Mouse (Mus musculus) retina, postnatal 1 day (tissue): Measurements from ENCODE around the gene Myo1a.

Experiments
- DNase-seq: peaks from one replicate; pipeline ENCODE4 v3.0.0-alpha.2; 2012

The Myo1a gene

DNA sequence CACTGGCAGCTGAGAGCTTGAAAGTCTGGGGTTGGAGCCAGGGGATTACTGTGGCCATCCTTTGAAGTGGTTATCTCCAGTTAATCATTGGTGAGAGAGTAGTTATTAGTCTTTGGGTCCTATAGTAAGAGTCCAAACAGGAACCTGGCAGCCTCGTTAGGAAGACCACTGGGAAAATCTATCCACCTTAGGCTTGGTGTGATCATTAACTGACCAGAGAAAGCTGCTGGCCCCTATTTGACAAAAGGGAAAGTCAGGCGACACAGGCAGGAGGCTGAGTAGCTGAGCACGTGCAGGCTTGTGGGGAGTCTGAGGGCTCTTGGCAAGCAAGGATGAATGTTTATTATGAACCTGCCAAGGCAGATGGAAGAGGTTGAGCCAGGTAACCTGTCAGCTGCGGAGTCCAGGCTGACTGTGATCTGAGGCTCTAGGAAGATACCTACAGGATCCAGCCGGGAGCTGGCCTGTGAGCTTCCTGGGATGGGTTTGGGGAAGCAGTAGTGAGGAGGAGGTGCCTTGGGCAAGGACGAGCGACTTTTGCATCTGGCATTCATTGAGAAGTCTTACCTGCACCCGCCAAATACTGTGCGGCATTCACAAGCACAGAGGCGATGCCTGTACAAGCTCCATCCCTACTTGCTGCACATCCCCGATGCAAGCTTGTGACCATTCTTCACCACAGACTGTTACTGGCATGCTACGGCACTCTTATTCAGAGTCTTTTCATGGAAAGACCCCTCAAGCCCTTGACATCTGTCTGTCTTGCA is 59.1 kb downstream of the Myo1a start:
- no peak for DNase-seq

DNA sequence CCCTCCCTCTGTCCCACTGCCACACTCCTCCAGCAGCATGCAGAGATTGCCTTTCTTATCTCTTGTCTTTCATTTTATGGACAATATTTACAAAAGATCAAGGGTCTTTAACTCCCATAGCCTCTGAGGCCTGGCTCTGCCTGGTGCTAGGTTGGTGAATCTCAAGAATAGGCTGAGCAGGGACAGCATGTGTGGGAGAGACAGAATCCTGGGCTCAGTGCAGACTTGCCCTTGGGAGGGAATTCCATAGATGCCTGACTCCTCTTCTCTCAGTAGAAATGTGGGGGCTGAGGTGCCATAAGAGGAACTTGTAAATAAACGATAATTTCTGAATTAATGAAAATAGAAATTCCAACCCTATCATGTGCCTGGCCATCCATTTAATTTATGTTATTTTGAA is 61.6 kb downstream of the Myo1a start:
- DNase-seq, result no peak
